Mouse (Mus musculus): ENCODE results near the gene Kif13a.

GRCm38 (mm10) chr13:46943294-46943693 lies 13.6 kb upstream of the Kif13a start:
- TF ChIP-seq CTCF (IDR thresholded peaks at IDR 0.05; ENCODE audit: control insufficient read depth, insufficient read depth, low read length) (no peak), POLR2A (IDR thresholded peaks at IDR 0.05; ENCODE audit: borderline replicate concordance, control insufficient read depth, low read depth, low read length) (no peak)

Data from bone marrow, adult 2 months (tissue).